Mouse (Mus musculus) heart, adult 9 months (tissue): ENCODE results near the gene 2610028H24Rik.

Source experiments
- DNase-seq, 2 experiments: peaks; one replicate each; pipeline ENCODE4 v3.0.0; 2022; ENCODE audit warnings: low spot score in 2 of 2

Gene 2610028H24Rik

GRCm38 (mm10) chr10:76448851-76449250 is at the start of gene 2610028H24Rik:
TSS of gene 2610028H24Rik (plus strand) at chr10:76449081.
- no peak for DNase-seq

- DNase-seq, result no peak
Observed at GRCm38 (mm10) chr10:76408520-76408919, 40.4 kb upstream of the 2610028H24Rik start.

GRCm38 (mm10) chr10:76416811-76417210 is 32.1 kb upstream of the 2610028H24Rik start:
- DNase-seq, result peak; percentile 51 to 75

- no peak for DNase-seq
Observed at GRCm38 (mm10) chr10:76425674-76426073, 23.2 kb upstream of the 2610028H24Rik start.

- DNase-seq, result no peak
Observed at GRCm38 (mm10) chr10:76433925-76434324, 15.0 kb upstream of the 2610028H24Rik start.

GRCm38 (mm10) chr10:76439107-76439890 is 9.6 kb upstream of the 2610028H24Rik start:
- no peak for DNase-seq

- DNase-seq, result no peak
Observed at GRCm38 (mm10) chr10:76440281-76440680, 8.6 kb upstream of the 2610028H24Rik start, which contains the start of gene AC141477.1. TSS of gene AC141477.1 (minus strand) at chr10:76440444.

GRCm38 (mm10) chr10:76442178-76443088 is 6.4 kb upstream of the 2610028H24Rik start, which contains the start of gene Pcnt:
TSS of gene Pcnt (minus strand) at chr10:76442786.
- DNase-seq, result peak; percentile 97 to 98

- peak in 1 of 2 experiments; percentile 19 for DNase-seq
Observed at GRCm38 (mm10) chr10:76445996-76446681, 2.7 kb upstream of the 2610028H24Rik start.

GRCm38 (mm10) chr10:76447406-76448229 is 1.3 kb upstream of the 2610028H24Rik start:
- peak; percentile 41 to 62 for DNase-seq

GRCm38 (mm10) chr10:76455289-76455688 is 6.4 kb downstream of the 2610028H24Rik start:
- peak in 1 of 2 experiments; percentile 21 for DNase-seq

GRCm38 (mm10) chr10:76461255-76461654 is 12.4 kb downstream of the 2610028H24Rik start:
- no peak for DNase-seq

- DNase-seq, result no peak
Observed at GRCm38 (mm10) chr10:76462312-76462711, 13.4 kb downstream of the 2610028H24Rik start.

- DNase-seq, result no peak
Observed at GRCm38 (mm10) chr10:76462721-76463120, 13.8 kb downstream of the 2610028H24Rik start.

- peak; percentile 75 to 84 for DNase-seq
Observed at GRCm38 (mm10) chr10:76468203-76469162, 19.6 kb downstream of the 2610028H24Rik start, which contains the start of the genes Mcm3ap and Ybey. TSS of gene Mcm3ap (plus strand) at chr10:76468927. TSS of gene Ybey (minus strand) at chr10:76469114.

GRCm38 (mm10) chr10:76473759-76474158 is 24.9 kb downstream of the 2610028H24Rik start:
- DNase-seq, result no peak

- DNase-seq, result no peak
Observed at GRCm38 (mm10) chr10:76480851-76481250, 32.0 kb downstream of the 2610028H24Rik start.

GRCm38 (mm10) chr10:76481480-76481879 is 32.6 kb downstream of the 2610028H24Rik start:
- DNase-seq, result no peak

GRCm38 (mm10) chr10:76486302-76486701 is 37.4 kb downstream of the 2610028H24Rik start:
- no peak for DNase-seq
